Mouse (Mus musculus) T-cell, adult 2 months (primary cell): ENCODE measurements around the gene Ttl.

ENCODE experiments used
- DNase-seq: peaks from one replicate; pipeline ENCODE4 v3.0.0; 2022; ENCODE audit warnings: low spot score

The Ttl gene

DNA sequence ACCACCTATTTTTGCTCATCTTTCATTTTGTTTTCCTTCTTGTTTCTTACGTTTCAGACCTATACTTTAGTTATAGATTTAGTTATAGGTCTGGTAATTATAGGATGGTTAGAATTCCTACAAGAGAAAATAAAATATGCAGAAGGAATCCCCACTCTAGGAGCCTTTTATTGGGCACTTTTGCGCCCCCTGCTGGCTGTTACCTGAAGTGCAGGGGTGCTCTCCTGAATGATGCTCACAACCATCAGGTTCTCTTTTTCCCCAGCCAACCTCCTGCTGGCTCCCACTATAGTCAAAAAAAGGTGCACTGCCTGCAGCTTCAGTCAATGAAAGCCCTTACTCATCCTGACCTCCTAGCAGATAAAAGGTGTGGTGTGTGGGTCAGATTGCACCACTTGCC lies 19.2 kb downstream of the Ttl start:
- peak; percentile 5 for DNase-seq

DNA sequence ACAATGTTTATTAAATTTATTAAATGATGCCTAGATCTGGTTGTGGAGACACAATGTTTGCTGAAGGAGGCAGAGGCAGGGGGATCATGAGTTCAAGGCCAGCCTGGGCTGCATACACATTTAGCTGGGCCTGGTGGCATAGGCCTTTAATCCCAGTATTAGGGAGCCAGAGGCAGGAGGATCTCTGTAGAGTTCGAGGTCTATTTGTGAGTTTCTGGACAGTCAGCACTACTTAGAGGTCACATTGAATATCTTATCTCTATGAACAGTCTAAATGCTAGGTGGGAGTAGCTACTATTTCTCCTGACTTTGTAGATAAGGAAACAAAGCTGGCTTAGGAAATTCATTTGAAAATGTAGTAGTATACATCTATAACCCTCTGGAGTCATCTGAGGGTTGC lies 21.8 kb downstream of the Ttl start:
- no peak for DNase-seq

DNA sequence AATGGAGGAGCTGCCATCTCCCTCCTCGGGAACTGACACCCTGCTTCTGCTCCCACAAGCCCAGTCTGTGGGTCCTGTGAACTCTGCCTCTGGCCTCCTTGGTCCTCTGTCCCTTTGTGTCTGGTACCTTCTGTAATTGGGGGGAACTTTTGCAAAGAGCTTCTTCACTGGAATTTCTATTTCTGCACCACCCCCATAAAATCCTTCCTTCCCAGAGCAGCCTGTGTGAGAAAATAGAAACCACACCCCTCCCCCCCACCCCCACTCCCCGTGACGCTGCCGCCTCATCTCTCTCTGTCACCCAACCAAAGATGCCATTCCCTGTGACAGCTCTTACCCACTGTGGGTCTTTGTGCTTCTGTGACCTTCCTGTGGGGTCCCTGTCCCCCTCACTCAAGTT lies 24.6 kb downstream of the Ttl start:
- DNase-seq, result no peak

DNA sequence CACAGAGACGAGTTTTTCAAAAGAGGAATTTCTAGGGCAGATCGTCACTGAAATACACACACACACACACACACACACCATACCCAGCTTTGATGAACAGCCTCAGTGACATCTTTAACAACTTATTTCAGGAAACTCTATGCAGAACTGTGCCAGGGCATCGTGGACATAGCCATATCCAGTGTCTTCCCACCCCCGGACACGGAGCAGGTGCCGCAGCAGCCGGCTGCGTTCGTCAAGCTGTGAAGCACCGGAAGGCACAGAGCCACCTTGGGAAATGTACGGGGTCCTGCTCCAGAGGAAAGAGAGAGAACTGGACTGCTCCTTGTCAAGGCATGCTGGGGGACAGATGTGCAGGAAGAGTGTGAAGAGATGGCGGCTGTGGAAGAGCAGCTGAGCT lies 27.1 kb downstream of the Ttl start:
- DNase-seq, result no peak

DNA sequence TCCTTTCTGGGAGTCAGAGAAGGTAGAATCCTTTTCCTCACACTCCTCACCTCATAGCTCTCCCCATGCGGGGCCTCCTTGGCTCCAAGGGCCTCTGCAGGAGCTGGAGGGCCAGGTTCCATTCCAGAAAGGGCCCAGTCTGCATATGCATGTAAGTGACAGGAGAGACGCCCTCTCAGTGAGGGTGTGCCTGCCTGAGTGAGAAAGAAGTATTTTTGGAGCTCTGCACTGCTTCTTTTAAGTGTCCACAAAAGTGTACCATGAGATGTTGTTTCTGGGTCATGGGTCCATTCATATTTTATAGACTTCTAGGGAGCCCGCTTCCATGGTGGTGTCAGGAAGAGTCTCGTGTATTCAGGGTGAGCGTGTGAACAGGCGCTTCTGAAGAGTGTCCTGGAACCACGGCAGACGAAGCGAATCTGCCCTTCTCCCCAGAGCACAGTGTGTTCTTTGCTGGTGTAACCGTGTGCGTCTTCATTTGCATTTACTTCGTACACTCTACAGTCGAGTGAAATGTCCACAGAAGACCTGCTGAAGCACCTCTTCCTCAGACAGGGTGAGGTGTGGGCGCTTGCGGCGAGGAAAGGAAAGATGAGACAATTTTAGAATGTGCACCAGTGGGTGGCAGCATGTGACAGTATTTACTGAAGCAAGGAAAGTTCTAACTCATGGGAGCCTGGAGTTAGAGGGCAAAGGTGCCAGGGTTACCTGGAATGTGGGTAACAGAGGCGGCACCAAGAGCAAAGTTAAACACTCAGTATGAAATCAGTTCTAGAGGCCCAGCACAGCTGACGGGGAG lies 28.4 kb downstream of the Ttl start:
- no peak for DNase-seq

DNA sequence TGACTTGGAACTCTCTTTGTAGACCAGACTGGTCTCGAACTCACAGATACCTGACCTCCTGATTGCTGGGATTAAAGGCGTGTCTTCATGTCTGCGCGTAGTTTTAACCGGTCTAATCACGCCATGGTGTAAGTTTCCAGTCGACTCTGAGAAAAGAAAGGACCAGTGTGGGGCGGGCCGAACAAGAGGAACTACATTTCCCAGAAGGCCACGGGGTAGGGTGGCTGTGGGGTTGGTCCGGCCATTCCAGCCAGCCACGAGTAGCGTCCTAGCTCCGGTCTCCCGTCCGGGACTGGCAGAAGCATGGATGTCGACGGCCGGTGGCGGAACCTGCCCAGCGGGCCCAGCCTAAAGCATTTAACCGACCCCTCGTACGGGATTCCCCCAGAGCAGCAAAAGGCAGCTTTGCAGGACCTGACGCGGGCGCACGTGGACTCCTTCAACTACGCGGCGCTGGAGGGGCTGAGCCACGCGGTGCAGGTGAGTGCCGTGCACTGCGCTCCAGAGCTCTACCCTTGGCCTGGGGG lies 35.1 kb downstream of the Ttl start, which contains the start of gene Polr1b:
Polr1b (plus strand) TSS at position 212 of the 527 bp plus-strand sequence.
- DNase-seq, result peak; percentile 87

DNA sequence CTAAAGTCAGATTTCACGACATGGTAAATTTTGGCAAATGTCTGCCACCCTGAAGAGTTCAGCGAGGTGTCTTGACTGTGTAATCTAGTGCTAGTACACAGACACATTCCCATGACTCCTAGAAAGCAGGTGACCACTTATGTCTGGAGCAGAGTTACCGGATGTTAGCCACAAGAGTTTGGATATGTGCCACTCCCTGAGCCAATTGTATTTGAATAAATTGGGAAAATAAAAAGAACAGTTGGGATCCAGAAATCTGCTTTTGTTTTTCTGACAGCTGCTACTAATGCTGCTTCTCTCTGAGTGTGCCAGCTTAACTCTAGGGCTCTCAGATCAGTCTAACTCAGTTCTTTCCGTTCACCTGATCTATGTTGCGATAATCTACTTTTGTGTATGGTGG lies 47.2 kb downstream of the Ttl start:
- DNase-seq, result no peak

DNA sequence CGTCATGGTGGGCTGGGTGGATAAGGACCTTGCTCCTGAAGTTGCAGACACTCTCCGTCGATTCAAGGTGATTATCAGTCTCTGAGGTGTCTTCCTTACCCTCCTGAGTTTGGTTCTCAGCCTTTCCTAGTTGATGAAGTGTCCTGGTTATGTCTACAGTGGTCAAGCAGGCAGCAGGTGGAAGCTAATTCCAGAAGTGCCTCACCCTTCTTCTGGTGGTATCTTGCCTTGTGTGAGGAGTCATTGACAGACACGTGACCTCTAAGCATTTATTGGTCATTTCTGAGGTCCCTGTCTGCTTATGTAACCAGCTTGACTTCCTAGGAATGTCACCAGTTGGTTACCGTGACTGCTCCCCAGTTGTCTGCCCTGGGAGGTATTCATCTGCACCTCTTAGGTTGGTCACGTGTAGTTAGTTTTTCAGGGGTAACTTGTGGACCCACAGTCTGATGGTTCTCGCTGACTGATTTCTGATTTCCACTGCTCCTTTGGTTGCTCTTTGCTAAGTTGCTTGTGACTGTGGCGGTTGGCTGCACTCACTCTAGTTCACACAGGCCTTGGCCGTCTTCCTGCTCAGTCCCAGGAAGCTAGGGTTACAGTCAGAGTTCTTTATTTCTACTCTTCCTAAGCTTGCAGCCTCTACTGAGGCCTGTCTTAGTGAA lies 50.1 kb downstream of the Ttl start:
- DNase-seq, result no peak

DNA sequence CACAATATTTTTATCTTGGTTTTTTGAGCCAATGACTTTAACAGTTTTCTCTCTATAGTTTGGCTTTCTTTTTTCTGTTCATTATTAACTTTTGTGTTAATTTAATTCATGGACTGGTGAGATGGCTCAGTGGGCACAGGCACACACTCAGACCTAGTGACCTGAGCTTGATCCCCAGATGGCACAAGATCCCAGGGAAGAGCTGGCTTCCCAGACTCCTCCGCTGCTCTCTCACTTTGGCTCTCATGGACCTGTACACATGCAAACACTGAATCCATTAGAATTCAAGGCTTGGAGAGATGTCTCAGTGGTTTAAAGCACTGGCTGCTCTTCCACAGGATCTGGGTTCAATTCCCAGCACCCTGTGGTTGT lies 50.6 kb downstream of the Ttl start:
- DNase-seq, result no peak

DNA sequence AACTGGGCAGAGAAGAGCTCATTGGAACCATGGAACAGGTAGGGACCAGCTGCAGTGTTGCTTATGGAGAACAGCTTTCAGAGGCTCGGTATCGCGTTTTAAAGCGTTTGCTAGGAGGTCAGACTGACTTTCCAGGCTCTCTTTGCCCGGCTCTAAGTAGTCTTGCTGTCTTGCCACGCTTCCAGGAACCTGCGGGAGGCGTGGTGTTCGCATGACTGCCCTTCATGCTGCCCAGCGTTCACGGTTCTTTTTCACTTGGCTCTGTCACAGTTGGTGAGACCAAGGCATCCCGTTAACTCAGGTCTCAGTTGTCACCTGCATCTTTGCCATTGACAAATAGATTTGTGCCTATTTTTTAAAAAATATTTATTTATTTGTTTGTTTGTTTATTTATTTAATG lies 52.3 kb downstream of the Ttl start:
- DNase-seq, result no peak

DNA sequence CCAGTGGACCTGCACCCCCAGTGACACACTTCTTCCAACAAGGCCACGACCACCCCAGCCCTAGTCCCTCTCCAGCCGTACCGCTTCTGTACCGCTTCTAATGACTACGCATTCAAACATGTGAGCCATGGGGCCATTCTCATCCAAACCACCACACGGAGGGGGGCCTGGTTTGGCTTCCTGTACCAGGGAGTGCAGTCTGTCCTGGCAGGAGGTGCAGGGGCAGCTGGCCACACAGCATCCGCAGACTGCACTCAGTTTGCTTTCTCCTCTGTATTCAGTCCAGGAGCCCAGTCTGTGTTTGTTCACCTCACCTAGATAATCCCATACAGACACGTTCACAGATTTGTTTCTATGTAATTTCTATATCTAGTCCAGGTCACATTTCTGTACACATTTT lies 56.2 kb downstream of the Ttl start:
- DNase-seq, result no peak

DNA sequence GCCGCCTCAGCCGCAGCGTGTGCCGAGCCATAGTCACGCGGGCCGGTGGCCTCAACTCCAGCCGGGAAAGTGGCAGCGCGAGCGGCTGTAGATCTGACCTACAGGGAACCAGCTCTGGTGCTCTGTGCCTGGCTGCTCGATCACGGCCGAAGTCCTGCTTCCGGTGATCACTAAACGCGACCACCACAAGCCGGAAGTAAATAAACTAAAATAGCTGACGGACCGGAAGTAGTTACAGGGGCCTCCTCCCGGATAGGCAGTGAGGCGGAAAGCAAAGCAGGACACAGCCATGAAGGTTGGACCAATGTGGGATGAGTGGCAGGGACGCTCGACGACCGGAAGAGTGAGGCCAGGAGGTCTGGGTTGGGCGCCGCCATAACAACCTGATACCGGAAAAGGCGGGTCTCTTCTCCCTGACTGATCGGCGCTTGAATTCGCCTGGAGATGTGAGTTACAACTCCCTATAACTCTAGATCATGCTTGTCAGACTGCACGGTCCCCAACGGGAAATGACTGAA lies 63.7 kb downstream of the Ttl start, which contains the start of gene Chchd5:
Chchd5 (plus strand) TSS at position 289 of the 518 bp plus-strand sequence.
- peak; percentile 85 for DNase-seq

DNA sequence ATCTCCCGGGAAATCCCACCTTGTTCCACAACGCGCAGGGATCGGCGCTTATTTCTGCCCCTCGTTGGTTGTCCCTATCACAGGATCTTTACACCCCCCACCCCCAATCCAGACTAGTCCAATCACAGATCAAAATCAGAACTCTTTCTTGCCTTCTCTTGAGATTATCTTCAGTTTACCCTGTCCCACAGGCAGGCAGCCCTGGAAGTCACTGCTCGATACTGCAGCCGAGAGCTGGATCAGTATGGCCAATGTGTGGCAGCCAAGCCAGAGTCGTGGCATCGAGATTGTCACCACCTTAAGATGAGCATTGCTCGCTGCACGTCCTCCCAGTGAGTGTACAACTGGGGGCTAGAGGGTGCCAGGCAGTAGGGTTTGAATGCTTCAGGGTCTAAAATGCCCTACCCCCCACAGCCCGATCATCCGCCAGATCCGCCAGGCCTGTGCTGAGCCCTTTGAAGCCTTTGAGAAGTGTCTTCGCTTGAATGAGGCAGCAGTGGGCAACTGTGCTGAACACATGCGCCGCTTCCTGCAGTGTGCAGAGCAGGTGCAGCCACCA lies 64.3 kb downstream of the Ttl start:
- DNase-seq, result peak; percentile 59

DNA sequence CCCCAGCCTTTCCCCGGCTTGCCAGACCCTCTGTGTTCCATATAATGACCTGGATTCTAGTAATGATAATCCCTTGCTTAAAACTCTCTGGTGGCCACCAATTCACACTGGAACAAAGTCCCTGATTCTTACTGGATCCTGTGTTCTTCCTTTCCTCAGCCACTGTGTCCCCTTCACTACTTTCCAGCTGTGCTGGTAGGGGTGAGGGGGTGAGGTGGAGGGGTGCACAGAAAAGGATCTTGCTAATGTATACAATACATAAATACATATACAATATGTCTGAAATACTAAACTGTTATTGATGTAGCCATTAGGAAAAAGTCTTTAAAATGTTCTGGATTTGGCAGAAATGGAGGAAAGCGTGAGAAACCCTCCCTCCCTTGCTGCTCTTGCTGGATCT lies 65.0 kb downstream of the Ttl start:
- no peak for DNase-seq

DNA sequence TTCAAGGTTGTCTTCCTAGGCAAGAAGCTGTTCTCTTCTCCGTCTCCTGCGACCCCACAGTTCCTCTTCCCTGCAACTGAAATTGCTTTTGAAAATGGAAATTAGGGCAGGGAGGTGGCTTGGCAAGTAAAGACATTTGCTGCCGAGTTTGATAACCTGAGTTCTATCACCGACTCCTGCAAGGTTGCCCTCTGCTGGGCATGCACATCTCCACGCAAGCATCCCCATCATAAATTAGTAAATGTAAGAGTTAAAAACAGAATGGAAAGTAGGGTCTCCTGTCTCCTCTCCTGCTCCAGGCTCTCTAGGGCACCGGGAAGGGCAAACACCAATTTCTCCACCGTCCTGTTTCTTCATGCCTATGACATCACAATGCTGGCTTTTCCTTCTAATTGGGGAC lies 66.5 kb downstream of the Ttl start:
- DNase-seq, result no peak

DNA sequence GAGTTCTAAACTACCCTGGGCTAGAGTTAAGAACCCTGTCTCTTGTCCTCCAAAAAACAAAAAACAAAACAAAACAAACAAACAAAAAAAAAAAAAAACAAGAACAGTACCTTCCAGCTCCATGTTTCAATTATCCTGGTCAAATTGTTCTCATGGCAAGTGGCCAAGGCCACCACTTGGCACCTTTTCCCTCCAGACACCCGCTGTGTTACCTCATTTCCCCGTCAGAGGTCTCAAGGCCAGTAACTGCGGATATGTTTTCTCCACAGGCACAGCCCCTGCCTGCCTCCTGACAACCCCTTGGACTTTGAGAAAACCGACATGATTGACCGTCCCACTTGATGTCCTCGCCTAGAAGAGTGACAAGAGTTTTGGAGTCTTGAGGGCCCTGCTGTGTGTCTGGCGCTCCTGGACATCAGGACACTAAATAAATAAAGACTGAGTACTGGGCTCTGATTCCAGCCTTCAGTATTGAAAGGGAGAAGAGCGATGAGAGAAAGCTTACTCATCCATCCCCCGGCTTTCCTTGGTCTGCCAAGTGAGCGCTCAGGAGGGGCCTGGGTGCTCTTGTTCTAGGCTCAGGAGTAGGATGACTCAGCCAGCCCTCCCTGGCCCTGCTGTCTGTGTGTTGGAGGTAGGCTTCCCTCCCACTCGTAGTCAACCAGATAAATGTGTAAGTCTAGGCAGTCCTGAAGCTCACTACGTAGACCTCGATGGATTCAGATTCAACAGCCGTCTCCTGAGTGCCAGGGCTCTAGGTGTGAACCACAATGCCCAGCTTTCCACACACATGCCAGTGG lies 67.5 kb downstream of the Ttl start:
- DNase-seq, result no peak

DNA sequence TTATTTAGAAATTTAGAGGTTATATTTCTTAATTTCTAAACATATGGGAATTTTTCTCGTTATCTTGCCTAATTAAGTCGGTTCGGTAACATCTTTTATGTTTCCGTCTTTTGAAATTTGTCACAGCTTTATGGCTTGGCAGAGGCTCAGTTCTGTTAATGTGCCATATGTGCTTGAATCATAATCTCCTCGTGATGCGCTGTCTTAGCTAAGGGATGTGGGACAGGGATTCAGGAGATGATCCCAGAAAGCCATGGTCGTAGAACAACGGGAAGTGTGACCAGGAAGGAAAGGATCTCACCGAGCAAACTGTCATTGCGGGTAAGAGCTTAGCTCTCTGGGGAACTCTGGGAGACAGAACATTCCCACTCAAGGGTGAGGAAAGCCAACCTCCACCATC lies 74.2 kb downstream of the Ttl start:
- DNase-seq, result no peak
